Mouse (Mus musculus): Measurements from ENCODE around the gene Gm10720. TPM values are rescaled to one million over a fixed set of nuclear protein-coding genes. Genes with fewer than 3 reads are reported as not detected.

The Gm10720 gene
- polyA plus RNA-seq (2017; shearing (Covaris generic)) = not detected

DNA sequence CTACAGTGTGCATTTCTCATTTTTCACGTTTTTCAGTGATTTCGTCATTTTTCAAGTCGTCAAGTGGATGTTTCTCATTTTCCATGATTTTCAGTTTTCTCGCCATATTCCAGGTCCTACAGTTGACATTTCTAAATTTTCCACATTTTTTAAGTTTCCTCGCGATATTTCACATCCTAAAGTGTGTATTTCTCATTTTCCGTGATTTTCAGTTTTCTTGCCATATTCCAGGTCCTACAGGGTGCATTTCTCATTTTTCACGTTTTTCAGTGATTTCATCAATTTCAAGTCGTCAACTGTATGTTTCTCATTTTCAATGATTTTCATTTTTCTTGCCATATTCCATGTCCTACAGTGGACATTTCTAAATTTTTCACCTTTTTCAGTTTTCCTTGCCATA lies at the start of gene Gm10720:
TSS of gene Gm10720 (plus strand) at position 301 of the 400 bp plus-strand sequence.

DNA sequence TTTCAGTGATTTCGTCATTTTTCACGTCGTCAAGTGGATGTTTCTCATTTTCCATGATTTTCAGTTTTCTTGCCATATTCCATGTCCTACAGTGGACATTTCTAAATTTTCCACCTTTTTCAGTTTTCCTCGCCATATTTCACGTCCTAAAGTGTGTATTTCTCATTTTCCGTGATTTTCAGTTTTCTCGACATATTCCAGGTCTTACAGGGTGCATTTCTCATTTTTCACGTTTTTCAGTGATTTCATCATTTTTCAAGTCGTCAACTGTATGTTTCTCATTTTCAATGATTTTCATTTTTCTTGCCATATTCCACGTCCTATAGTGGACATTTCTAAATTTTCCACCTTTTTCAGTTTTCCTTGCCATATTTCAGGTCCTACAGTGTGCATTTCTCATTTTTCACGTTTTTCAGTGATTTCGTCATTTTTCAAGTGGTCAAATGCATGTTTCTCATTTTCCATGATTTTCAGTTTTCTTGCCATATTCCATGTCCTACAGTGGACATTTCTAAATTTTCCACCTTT lies 14.9 kb upstream of the Gm10720 start, which contains the start of gene Gm10722:
TSS of gene Gm10722 (plus strand) at position 478 of the 528 bp plus-strand sequence.

DNA sequence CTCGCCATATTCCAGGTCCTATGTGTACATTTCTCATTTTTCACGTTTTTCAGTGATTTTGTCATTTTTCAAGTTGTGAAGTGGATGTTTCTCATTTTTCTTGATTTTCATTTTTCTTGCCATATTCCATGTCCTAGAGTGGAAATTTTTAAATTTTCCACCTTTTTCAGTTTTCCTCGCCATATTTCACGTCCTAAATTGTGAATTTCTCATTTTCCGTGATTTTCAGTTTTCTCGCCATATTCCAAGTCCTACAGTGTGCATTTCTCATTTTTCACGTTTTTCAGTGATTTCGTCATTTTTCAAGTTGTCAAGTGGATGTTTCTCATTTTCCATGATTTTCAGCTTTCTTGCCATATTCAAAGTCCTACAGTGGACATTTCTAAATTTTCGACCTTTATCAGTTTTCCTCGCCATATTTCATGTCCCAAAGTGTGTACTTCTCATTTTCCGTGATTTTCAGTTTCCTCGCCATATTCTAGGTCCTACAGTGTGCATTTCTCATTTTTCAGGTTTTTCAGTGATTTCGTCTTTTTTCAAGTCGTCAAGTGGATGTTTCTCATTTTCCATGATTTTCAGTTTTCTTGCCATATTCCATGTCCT lies 12.6 kb upstream of the Gm10720 start, which contains the start of gene Gm11168:
TSS of gene Gm11168 (plus strand) at position 553 of the 603 bp plus-strand sequence.

GRCm38 (mm10) chr9:3012733-3013279 lies 2.6 kb upstream of the Gm10720 start, which contains the start of gene Gm10721:
Gene Gm10721 (plus strand): TSS chr9:3013140.

DNA sequence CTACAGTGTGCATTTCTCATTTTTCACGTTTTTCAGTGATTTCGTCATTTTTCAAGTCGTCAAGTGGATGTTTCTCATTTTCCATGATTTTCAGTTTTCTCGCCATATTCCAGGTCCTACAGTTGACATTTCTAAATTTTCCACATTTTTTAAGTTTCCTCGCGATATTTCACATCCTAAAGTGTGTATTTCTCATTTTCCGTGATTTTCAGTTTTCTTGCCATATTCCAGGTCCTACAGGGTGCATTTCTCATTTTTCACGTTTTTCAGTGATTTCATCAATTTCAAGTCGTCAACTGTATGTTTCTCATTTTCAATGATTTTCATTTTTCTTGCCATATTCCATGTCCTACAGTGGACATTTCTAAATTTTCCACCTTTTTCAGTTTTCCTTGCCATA lies 1.7 kb downstream of the Gm10720 start, which contains the start of gene Gm10719:
TSS of gene Gm10719 (plus strand) at position 301 of the 400 bp plus-strand sequence.

GRCm38 (mm10) chr9:3023312-3023984 lies 8.0 kb downstream of the Gm10720 start, which contains the start of gene Gm10718:
Gene Gm10718 (plus strand): TSS chr9:3023547.

GRCm38 (mm10) chr9:3024912-3025467 lies 9.5 kb downstream of the Gm10720 start, which contains the start of gene Gm10717:
Gene Gm10717 (plus strand): TSS chr9:3025417.

DNA sequence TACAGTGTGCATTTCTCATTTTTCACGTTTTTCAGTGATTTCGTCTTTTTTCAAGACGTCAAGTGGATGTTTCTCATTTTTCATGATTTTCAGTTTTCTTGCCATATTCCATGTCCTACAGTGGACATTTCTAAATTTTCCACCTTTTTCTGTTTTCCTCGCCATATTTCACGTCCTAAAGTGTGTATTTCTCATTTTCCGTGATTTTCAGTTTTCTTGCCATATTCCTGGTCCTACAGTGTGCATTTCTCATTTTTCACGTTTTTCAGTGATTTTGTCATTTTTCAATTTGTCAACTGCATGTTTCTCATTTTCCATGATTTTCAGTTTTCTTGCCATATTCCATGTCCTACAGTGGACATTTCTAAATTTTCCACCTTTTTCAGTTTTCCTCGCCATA lies 18.8 kb downstream of the Gm10720 start, which contains the start of gene Gm17535:
TSS of gene Gm17535 (plus strand) at position 301 of the 400 bp plus-strand sequence.

GRCm38 (mm10) chr9:3036577-3036976 lies 21.1 kb downstream of the Gm10720 start, which contains the start of gene Gm10715:
Gene Gm10715 (plus strand): TSS chr9:3036877.

Other genes starting within 250 kb of the Gm10720 start
- gene Gm10722, start 14.7 kb upstream of the Gm10720 start, polyA plus RNA-seq (2017; shearing (Covaris generic)) = 2.0 TPM
- gene Gm11168, start 12.3 kb upstream of the Gm10720 start, polyA plus RNA-seq (2017; shearing (Covaris generic)) = 4.6 TPM
- gene Gm10721, start 2.5 kb upstream of the Gm10720 start, polyA plus RNA-seq (2017; shearing (Covaris generic)) = not detected
- 3.0 TPM for gene Gm10719, start 1.8 kb downstream of the Gm10720 start, polyA plus RNA-seq (2017; shearing (Covaris generic))
- 2.2 TPM for gene Gm10718, start 7.9 kb downstream of the Gm10720 start, polyA plus RNA-seq (2017; shearing (Covaris generic))
- gene Gm10717, start 9.8 kb downstream of the Gm10720 start, polyA plus RNA-seq (2017; shearing (Covaris generic)) = 9.8 TPM
- not detected for gene Gm17535, start 18.9 kb downstream of the Gm10720 start, polyA plus RNA-seq (2017; shearing (Covaris generic))
- not detected for gene Gm10715, start 21.2 kb downstream of the Gm10720 start, polyA plus RNA-seq (2017; shearing (Covaris generic))

Measured in activated CD4-positive, CD25-positive, alpha-beta regulatory T cell, adult 9 weeks (primary cell).